Mouse (Mus musculus) CH12.LX (cell line): ENCODE measurements around the gene Shc2. TPM values are rescaled to one million over a fixed set of nuclear protein-coding genes. Genes with fewer than 3 reads are reported as not detected.

Experiments used
- DNase-seq: peaks from one replicate; pipeline ENCODE4 v3.0.0-alpha.2; 2013; ENCODE audit errors: extremely low read depth
- H3K27ac ChIP-seq: 2 replicates; pipeline ENCODE4 v1.5.1; 2012; ENCODE audit warnings: low read depth, mild to moderate bottlenecking, control low read depth, moderate library complexity; ENCODE audit not compliant: insufficient read depth
- H3K27me3 ChIP-seq: replicated peaks from 2 replicates; pipeline ENCODE3; 2012; ENCODE audit warnings: inconsistent platforms
- H3K36me3 ChIP-seq, 2 experiments: replicated peaks in 1 of 2; 2 replicates each; pipeline versions ENCODE3 to v1.6.1; 2012; ENCODE audit warnings: inconsistent platforms in 1 of 2, low read length in 1 of 2, mild to moderate bottlenecking in 1 of 2, mixed read lengths in 1 of 2, moderate library complexity in 1 of 2; ENCODE audit not compliant: control insufficient read depth in 1 of 2, insufficient read depth in 1 of 2
- H3K4me1 ChIP-seq, 2 experiments: 2 replicates each; pipeline ENCODE4 v1.6.1; 2012; ENCODE audit warnings: inconsistent platforms in 1 of 2, moderate library complexity in 1 of 2; ENCODE audit not compliant: insufficient read depth in 2 of 2, control insufficient read depth in 1 of 2
- H3K4me2 ChIP-seq: 2 replicates; pipeline ENCODE4 v1.6.1; 2012; ENCODE audit warnings: low read depth, mild to moderate bottlenecking, control low read depth; ENCODE audit not compliant: poor library complexity, insufficient read depth, severe bottlenecking
- H3K4me3 ChIP-seq, 3 experiments: fragments of 150-350 bp in 1 of 3; sonication (generic) in 1 of 3; replicated peaks in 1 of 3; 2 replicates each; pipeline versions ENCODE3 to v1.5.1; 2011 to 2012; ENCODE audit warnings: low read depth in 2 of 3, low read length in 2 of 3, mild to moderate bottlenecking in 2 of 3, moderate library complexity in 2 of 3, control low read depth in 1 of 3, improper control_type of control experiment in 1 of 3, inconsistent platforms in 1 of 3, mixed read lengths in 1 of 3; ENCODE audit not compliant: poor library complexity in 1 of 3
- H3K79me2 ChIP-seq: replicated peaks from 2 replicates; pipeline ENCODE4 v1.6.1; 2012; ENCODE audit warnings: mild to moderate bottlenecking, moderate library complexity; ENCODE audit not compliant: control insufficient read depth, poor library complexity, insufficient read depth, severe bottlenecking; ENCODE audit errors: extremely low read depth
- H3K9ac ChIP-seq: 2 replicates; pipeline ENCODE4 v1.6.1; 2012; ENCODE audit warnings: low read depth, mild to moderate bottlenecking, control low read depth, moderate library complexity; ENCODE audit not compliant: insufficient read depth
- H3K9me3 ChIP-seq: replicated peaks from 2 replicates; pipeline ENCODE3; 2012; ENCODE audit warnings: low read length, inconsistent platforms, mixed read lengths
- BHLHE40 ChIP-seq: IDR thresholded peaks from 2 replicates; pipeline ENCODE4 v1.6.1; 2011; ENCODE audit warnings: mild to moderate bottlenecking, low read depth, low read length, improper control_type of control experiment
- CHD2 ChIP-seq: IDR thresholded peaks from 2 replicates; pipeline ENCODE4 v1.6.1; 2011; ENCODE audit warnings: low read length, improper control_type of control experiment
- CTCF ChIP-seq, 2 experiments: IDR thresholded peaks in 1 of 2; conservative IDR thresholded peaks in 1 of 2; 2 replicates each; pipeline ENCODE4 v1.5.1; 2011 to 2012; ENCODE audit warnings: low read depth in 2 of 2, low read length in 2 of 2, improper control_type of control experiment in 1 of 2, inconsistent platforms in 1 of 2, mild to moderate bottlenecking in 1 of 2, moderate library complexity in 1 of 2
- EP300 ChIP-seq: IDR thresholded peaks from 2 replicates; pipeline ENCODE4 v1.6.1; 2011; ENCODE audit warnings: low read length, improper control_type of control experiment
- ETS1 ChIP-seq: conservative IDR thresholded peaks from 2 replicates; pipeline ENCODE4 v1.6.1; 2012; ENCODE audit warnings: low read depth, mild to moderate bottlenecking, inconsistent platforms, low read length, improper control_type of control experiment, moderate library complexity
- HCFC1 ChIP-seq: IDR thresholded peaks from 2 replicates; pipeline ENCODE4 v1.6.1; 2012; ENCODE audit warnings: low read depth, mild to moderate bottlenecking, inconsistent platforms, low read length, improper control_type of control experiment
- IRF4 ChIP-seq: IDR thresholded peaks from 2 replicates; pipeline ENCODE4 v1.6.1; 2014; ENCODE audit warnings: low read depth, mild to moderate bottlenecking, inconsistent platforms, low read length, improper control_type of control experiment
- JUN ChIP-seq: IDR thresholded peaks from 2 replicates; pipeline ENCODE4 v1.6.1; 2011; ENCODE audit warnings: low read depth, mild to moderate bottlenecking, low read length, improper control_type of control experiment, moderate library complexity; ENCODE audit not compliant: insufficient read depth
- MAFK ChIP-seq: IDR thresholded peaks from 2 replicates; pipeline ENCODE4 v1.6.1; 2011; ENCODE audit warnings: low read length, improper control_type of control experiment; ENCODE audit not compliant: insufficient replicate concordance
- MAX ChIP-seq: IDR thresholded peaks from 2 replicates; pipeline ENCODE4 v1.6.1; 2011; ENCODE audit warnings: low read length, improper control_type of control experiment
- MAZ ChIP-seq: IDR thresholded peaks from 2 replicates; pipeline ENCODE4 v1.6.1; 2012; ENCODE audit warnings: low read depth, mild to moderate bottlenecking, inconsistent platforms, low read length, improper control_type of control experiment, moderate library complexity
- MYC ChIP-seq: IDR thresholded peaks from 2 replicates; pipeline ENCODE4 v1.6.1; 2011; ENCODE audit warnings: low read depth, mild to moderate bottlenecking, improper control_type of control experiment, low read length
- NELFE ChIP-seq: IDR thresholded peaks from 2 replicates; pipeline ENCODE4 v1.6.1; 2011; ENCODE audit warnings: low read depth, low read length, improper control_type of control experiment
- NRF1 ChIP-seq: IDR thresholded peaks from 2 replicates; pipeline ENCODE4 v1.6.1; 2014; ENCODE audit warnings: low read depth, mild to moderate bottlenecking, inconsistent platforms, low read length, improper control_type of control experiment, moderate library complexity
- PAX5 ChIP-seq: IDR thresholded peaks from 2 replicates; pipeline ENCODE4 v1.6.1; 2012; ENCODE audit warnings: low read length, inconsistent platforms, mixed read lengths
- POLR2AphosphoS2 ChIP-seq: IDR thresholded peaks from 2 replicates; pipeline ENCODE4 v1.6.1; 2011; ENCODE audit warnings: low read depth, low read length, improper control_type of control experiment
- USF1 ChIP-seq: IDR thresholded peaks from 2 replicates; pipeline ENCODE4 v1.6.1; 2014; ENCODE audit warnings: low read depth, mild to moderate bottlenecking, inconsistent platforms, low read length, improper control_type of control experiment
- USF2 ChIP-seq: conservative IDR thresholded peaks from 2 replicates; pipeline ENCODE4 v1.6.1; 2011; ENCODE audit warnings: low read depth, low read length, improper control_type of control experiment
- ZKSCAN1 ChIP-seq: IDR thresholded peaks from 2 replicates; pipeline ENCODE4 v1.6.1; 2012; ENCODE audit warnings: low read depth, inconsistent platforms, low read length, improper control_type of control experiment, borderline replicate concordance
- ZMIZ1 ChIP-seq: IDR thresholded peaks from 2 replicates; pipeline ENCODE4 v1.6.1; 2012; ENCODE audit warnings: low read depth, mild to moderate bottlenecking, inconsistent platforms, low read length, improper control_type of control experiment
- ZNF384 ChIP-seq: IDR thresholded peaks from 2 replicates; pipeline ENCODE4 v1.6.1; 2012; ENCODE audit warnings: low read depth, low read length, improper control_type of control experiment, inconsistent platforms
- dilution Hi-C: fragments of 300-500 bp; cut with MboI; formaldehyde crosslinking; loops from 2 replicates; pipeline ENCODE4 v1.14.3; 2020; ENCODE audit warnings: low sequenced_read_pairs; ENCODE audit not compliant: extremely low pct_unique_long_range_greater_than_20kb, extremely low pct_ligation_motif_present
- in situ Hi-C: fragments of 300-500 bp; cut with MboI; formaldehyde crosslinking; loops from 3 replicates; pipeline ENCODE4 v1.14.3; 2019; ENCODE audit warnings: low sequenced_read_pairs, low pct_ligation_motif_present, low pct_unique_long_range_greater_than_20kb, mixed read lengths
- polyA plus RNA-seq: library from polyadenylated mRNA; unstranded; fragments of >175 nt; gene quantifications from 2 replicates; pipeline ENCODE4 v1.2.1, GENCODE M21; 2012; ENCODE audit warnings: low read depth; ENCODE audit not compliant: insufficient read length
- total RNA-seq, 2 experiments: library from RNA; depleted of rRNA; stranded (reverse); fragments of 300-350 nt in 1 of 2; fragments of >200 nt in 1 of 2; gene quantifications; 2 replicates each; pipeline ENCODE4 v1.2.3; 2012 to 2014

Gene Shc2
- total and polyA plus RNA-seq, 3 experiments: not detected

DNA sequence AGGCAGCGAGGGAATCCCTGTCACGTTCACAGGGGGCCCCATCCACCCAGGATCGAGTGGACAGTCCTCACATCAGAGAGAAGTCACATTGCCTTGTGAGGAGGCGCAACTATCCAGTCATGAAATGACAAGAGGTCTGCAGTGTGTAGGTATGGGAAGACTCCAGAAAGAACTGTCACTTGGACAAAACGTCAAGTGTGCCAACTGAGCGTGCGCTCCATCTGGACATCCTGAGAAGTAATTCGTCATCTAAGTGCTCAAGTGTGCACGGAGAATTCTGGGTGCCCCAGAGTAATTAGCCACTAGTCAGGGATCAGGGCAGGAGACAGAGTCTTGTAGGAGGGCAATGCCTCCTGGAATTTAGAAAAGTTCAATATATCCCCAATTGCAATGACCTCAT is 12.3 kb downstream of the Shc2 start:
- DNase-seq: no peak
- in situ Hi-C loops (no loop called here), dilution Hi-C loops (no loop called here)
- Histone ChIP-seq H3K36me3 (no peaks in the 10 kb centered on the region), H3K79me2 (no peaks in the 10 kb centered on the region), H3K4me2 (no peak overlapping the region), H3K4me1 (no peaks in the 10 kb centered on the region), H3K9ac (no peak overlapping the region), H3K27me3 (peaks cover 96% of the 10 kb centered on the region), H3K4me3 (no peak overlapping the region), H3K27ac (no peak overlapping the region), H3K9me3 (peaks cover 4% of the 10 kb centered on the region)
- TF ChIP-seq BHLHE40 (no peak), ZMIZ1 (no peak), MAZ (no peak), EP300 (no peak), USF1 (no peak), PAX5 (no peak)

DNA sequence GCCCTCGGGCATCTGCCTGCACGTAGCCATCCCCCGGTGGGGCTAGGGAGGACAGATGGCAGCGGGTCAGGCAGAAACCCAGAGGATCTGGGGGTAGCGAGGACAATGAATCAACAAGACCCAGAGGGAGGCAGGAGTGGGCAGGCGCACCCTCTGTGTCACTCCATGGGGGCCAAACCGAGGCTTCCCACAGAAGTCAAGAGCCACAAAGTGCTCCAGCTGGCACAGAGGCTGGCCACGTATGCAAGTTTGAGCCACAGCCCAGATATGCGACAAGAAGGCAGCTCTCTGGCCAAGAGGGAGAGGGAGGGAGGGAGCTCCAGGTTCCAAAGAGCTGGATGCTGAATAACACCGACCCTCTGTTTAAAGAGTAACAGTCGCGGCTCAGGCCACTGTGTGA is 13.8 kb downstream of the Shc2 start:
- in situ Hi-C loops: no loop called here
- no peaks in the 10 kb centered on the region for H3K4me1 ChIP-seq
- no peaks in the 10 kb centered on the region for H3K36me3 ChIP-seq
- peaks cover 96% of the 10 kb centered on the region for H3K27me3 ChIP-seq
- no peaks in the 10 kb centered on the region for H3K79me2 ChIP-seq
- no peak overlapping the region for H3K27ac ChIP-seq
- TF ChIP-seq MAFK (no peak), ZNF384 (no peak), JUN (no peak), EP300 (no peak), ZMIZ1 (no peak), ETS1 (no peak), POLR2AphosphoS2 (no peak), HCFC1 (no peak), BHLHE40 (no peak), NRF1 (no peak), IRF4 (no peak), USF2 (no peak), NELFE (no peak), MYC (no peak), CTCF (conservative IDR thresholded peaks at IDR 0.05 in 1 of 2, IDR thresholded peaks at IDR 0.05 in 1 of 2; ENCODE audit: low read depth in 2 of 2, low read length in 2 of 2) (no peak), ZKSCAN1 (no peak), MAX (no peak), CHD2 (no peak)
- no peak overlapping the region for H3K9ac ChIP-seq
- no peak for DNase-seq
- H3K9me3 ChIP-seq: no peaks in the 10 kb centered on the region
- H3K4me2 ChIP-seq: no peak overlapping the region
- dilution Hi-C loops: no loop called here
- no peak overlapping the region for H3K4me3 ChIP-seq
